Mouse (Mus musculus): ENCODE results near the gene Kcnq1.

DNA sequence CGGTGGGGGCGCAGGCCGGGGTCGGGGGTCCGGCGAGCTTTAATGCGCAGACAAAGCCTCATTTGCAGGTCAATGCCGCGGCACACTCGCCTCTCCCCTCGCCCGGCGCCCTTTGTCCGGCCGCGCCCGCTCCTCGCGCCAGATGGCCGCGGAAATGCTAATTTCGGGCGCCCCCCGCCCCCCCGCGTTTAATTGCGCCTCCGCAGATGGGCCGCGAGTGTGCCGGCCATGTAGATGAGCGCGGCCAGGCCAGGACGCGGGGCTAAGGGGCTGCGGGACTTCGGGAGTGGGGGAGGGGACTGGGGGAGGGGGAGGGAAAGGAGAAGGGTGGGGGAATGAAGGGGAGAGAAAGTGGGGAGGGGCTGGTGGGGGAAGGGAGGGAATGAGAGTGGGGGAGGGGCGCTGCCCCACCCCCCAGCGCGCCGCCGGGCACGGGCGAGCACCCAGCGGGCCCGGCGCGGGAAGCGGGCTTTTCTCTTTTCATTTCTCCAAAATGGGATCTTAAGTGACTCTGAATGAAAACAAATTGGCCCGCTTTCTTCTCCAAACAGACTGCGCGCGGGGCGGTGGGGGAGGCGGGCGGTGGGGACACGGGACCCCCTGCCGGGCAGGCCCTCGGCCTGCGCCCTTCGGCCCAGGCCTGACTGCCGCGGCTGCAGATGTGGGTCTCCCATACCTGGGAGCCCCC lies 331.9 kb downstream of the Kcnq1 start:
- TF ChIP-seq CTCF (IDR thresholded peaks at IDR 0.05; ENCODE audit: low read depth) (no peak), EP300 (optimal IDR thresholded peaks at IDR 0.05) (no peak)
